Mouse (Mus musculus) stomach, embryonic 14.5 days (tissue): ENCODE measurements at regions not wholly inside any gene's neighbourhood (a gene's known extent, or its start where the extent isn't known, plus 50 kb on each side); places are given as distances from the start of the nearest gene placed in this dataset.

Source experiments
- ATAC-seq: fragments of 200-750 bp; cut with Nextera tagmentation; 2 replicates; pipeline ENCODE4 v1.8.0; 2017; ENCODE audit warnings: low read depth, moderate TSS enrichment; ENCODE audit not compliant: insufficient number of reproducible peaks, insufficient read depth, low FRiP score
- H3K27ac ChIP-seq: fragments of 300-500 bp; sonication (generic); 2 replicates; pipeline ENCODE4 v1.5.1; 2014; ENCODE audit warnings: mild to moderate bottlenecking, low read length, moderate library complexity, mixed read lengths
- H3K27me3 ChIP-seq: fragments of 300-500 bp; sonication (generic); 2 replicates; pipeline ENCODE4 v1.6.1; 2014; ENCODE audit warnings: low read length, control low read depth, mixed read lengths; ENCODE audit not compliant: control insufficient read depth, insufficient read depth
- H3K36me3 ChIP-seq: fragments of 300-500 bp; sonication (generic); 2 replicates; pipeline ENCODE4 v1.6.1; 2014; ENCODE audit warnings: mild to moderate bottlenecking, control low read depth, low read length, moderate library complexity, mixed read lengths; ENCODE audit not compliant: control insufficient read depth, insufficient read depth
- H3K4me1 ChIP-seq: fragments of 300-500 bp; sonication (generic); 2 replicates; pipeline ENCODE4 v1.6.1; 2014; ENCODE audit warnings: low read length, control low read depth, mixed read lengths; ENCODE audit not compliant: control insufficient read depth, insufficient read depth
- H3K4me2 ChIP-seq: fragments of 300-500 bp; sonication (generic); replicated peaks from 2 replicates; pipeline ENCODE4 v1.6.1; 2014; ENCODE audit warnings: low read depth, low read length, control low read depth
- H3K4me3 ChIP-seq: fragments of 300-500 bp; sonication (generic); 2 replicates; pipeline ENCODE4 v1.5.1; 2014; ENCODE audit warnings: low read depth, low read length, control low read depth
- H3K9ac ChIP-seq: fragments of 300-500 bp; sonication (generic); replicated peaks from 2 replicates; pipeline ENCODE4 v1.6.1; 2014; ENCODE audit warnings: low read depth, mild to moderate bottlenecking, control low read depth, low read length, moderate library complexity, mixed read lengths
- H3K9me3 ChIP-seq: fragments of 300-500 bp; sonication (generic); 2 replicates; pipeline ENCODE4 v1.6.1; 2016; ENCODE audit warnings: low read depth, low read length, control low read depth; ENCODE audit not compliant: control insufficient read depth
- WGBS: fragments of 180-500 bp; shearing (Covaris S2); extraction: QIAGEN DNeasy Blood & Tissue Kit; methylation state at CpG from one replicate; pipeline ENCODE4 v1.1.7; 2014; 5-methylcytosine and 5-hydroxymethylcytosine counted together

DNA sequence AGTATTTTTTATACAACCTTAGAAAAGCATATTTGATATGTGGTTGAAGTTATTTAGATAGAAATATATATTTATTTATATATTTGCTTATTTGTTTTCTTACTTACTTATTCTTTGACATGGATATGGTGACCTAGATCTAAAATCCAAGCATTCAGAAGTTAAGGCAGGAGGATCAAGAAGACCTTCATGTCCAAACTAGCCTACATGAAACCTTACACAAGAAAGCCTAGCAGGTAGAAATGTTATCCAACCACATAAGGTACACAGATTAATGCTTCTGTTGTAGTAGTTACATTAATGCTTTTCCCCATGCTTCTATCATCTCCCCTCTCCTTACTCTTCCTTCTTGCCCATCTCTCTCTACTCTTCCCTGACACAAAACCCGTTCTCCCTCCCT is 93.2 kb upstream of the Cpeb2 start:
- Histone ChIP-seq H3K9ac (no peak overlapping the region), H3K4me2 (no peak overlapping the region), H3K4me1 (no peaks in the 10 kb centered on the region), H3K4me3 (no peak overlapping the region), H3K27me3 (no peaks in the 10 kb centered on the region), H3K27ac (no peak overlapping the region), H3K9me3 (no peaks in the 10 kb centered on the region), H3K36me3 (no peaks in the 10 kb centered on the region)
- ATAC-seq, result no peak
- WGBS, result 74% methylated on average over 1 of the region's 1 CpGs

DNA sequence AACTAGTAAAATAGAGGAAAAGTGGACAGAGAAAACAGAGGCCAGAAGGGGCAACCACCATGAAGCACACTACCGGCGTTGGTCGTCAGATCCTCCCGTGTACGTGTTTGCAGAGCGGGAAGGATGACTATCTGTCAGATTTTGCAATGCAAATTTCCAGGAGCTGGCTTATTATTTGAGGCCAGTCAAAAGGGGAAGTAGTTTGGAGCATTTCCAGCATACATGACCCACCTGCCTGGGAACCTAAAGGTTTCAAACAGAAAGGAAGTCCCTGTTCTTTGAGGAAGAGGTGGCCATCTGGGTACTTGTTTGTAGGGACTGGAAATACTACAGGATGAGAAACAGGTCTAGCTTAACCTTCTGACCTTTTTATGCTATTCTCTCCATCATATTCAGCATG is 87.0 kb upstream of the Cpeb2 start:
- Histone ChIP-seq H3K4me3 (no peak overlapping the region), H3K9ac (no peak overlapping the region), H3K9me3 (no peaks in the 10 kb centered on the region), H3K27me3 (no peaks in the 10 kb centered on the region), H3K27ac (no peak overlapping the region), H3K4me1 (peaks cover 5% of the 10 kb centered on the region; the same call in 1 of the 2 replicates), H3K36me3 (no peaks in the 10 kb centered on the region), H3K4me2 (no peak overlapping the region)
- WGBS, result 79% methylated on average over 6 of the region's 6 CpGs
- no peak for ATAC-seq

DNA sequence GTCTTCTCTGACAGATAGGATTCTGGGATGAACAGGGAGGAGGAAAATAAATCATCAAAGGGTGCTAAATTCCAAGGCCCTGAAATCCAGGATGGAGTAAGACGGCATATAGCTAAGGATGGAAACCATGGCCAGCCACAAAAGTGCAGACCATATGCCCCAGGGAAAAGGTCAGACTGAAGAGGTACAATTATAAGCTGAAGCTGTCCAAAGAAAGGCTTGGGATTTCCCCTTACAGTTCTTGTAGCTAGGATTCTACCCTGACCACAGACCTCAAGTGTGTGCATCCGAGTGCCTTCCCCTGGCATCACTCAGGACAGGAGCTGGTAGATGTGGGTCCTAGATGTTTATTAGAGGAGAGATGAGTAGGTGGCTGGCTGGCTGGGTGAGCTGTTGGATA is 86.0 kb upstream of the Cpeb2 start:
- ATAC-seq, result no peak
- no peak overlapping the region for H3K4me3 ChIP-seq
- H3K4me1 ChIP-seq, result peaks cover 5% of the 10 kb centered on the region; the same call in 1 of the 2 replicates
- H3K9me3 ChIP-seq, result no peaks in the 10 kb centered on the region
- no peaks in the 10 kb centered on the region for H3K27me3 ChIP-seq
- H3K27ac ChIP-seq, result no peak overlapping the region
- no peak overlapping the region for H3K9ac ChIP-seq
- H3K36me3 ChIP-seq, result no peaks in the 10 kb centered on the region
- 89% methylated on average over 2 of the region's 2 CpGs for WGBS
- no peak overlapping the region for H3K4me2 ChIP-seq

DNA sequence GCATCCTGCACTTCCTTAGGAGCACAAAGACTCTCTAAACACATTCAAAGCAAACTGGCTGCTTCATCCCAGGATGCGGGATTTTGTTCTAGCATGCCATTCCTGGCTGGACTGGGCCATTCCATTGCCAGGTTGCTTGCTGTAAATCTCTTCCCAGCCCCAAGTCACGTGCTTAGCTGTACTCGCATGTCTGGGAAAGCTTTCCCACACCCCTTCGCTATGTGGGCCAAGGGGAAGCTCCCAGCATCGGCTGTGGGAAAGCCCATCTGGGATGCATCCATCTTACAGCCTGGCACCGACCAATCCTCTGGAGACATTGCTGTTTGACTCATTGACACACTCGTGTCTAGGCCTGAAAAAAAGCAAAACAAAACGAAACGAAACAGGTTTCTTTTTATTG is 84.5 kb upstream of the Cpeb2 start:
- Histone ChIP-seq H3K4me2 (no peak overlapping the region), H3K4me3 (no peak overlapping the region), H3K9ac (no peak overlapping the region), H3K27ac (no peak overlapping the region), H3K9me3 (no peaks in the 10 kb centered on the region), H3K27me3 (no peaks in the 10 kb centered on the region), H3K4me1 (peaks cover 5% of the 10 kb centered on the region; the same call in 1 of the 2 replicates), H3K36me3 (no peaks in the 10 kb centered on the region)
- WGBS, result 42% methylated on average over 9 of the region's 9 CpGs
- no peak; the same call in 1 of the 2 replicates for ATAC-seq

DNA sequence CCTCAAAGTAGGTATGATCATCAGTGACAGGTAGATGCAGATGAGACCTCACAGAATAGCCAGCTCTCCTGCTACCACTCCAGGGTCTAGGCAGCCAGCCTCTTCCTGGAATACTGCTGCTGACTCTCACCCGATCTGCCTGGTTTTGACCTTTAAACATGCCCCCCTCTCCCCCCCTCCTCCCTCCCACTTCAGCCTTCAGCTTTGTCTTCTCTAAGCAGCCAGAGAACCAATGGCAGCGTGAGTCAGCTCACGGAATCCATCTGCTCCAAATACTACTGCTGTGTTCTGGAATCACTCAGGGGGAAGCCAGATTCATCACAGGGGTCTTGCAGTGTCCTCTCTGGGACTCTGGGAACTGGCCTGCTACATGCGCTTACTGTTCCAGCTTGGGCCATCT is 83.4 kb upstream of the Cpeb2 start:
- Histone ChIP-seq H3K9ac (no peak overlapping the region), H3K36me3 (no peaks in the 10 kb centered on the region), H3K27ac (no peak overlapping the region), H3K4me3 (no peak overlapping the region), H3K9me3 (no peaks in the 10 kb centered on the region), H3K4me1 (peaks cover 5% of the 10 kb centered on the region; the same call in 1 of the 2 replicates), H3K27me3 (no peaks in the 10 kb centered on the region), H3K4me2 (no peak overlapping the region)
- ATAC-seq, result peak; percentile 43; the same call in 1 of the 2 replicates
- 25% methylated on average over 4 of the region's 4 CpGs for WGBS

DNA sequence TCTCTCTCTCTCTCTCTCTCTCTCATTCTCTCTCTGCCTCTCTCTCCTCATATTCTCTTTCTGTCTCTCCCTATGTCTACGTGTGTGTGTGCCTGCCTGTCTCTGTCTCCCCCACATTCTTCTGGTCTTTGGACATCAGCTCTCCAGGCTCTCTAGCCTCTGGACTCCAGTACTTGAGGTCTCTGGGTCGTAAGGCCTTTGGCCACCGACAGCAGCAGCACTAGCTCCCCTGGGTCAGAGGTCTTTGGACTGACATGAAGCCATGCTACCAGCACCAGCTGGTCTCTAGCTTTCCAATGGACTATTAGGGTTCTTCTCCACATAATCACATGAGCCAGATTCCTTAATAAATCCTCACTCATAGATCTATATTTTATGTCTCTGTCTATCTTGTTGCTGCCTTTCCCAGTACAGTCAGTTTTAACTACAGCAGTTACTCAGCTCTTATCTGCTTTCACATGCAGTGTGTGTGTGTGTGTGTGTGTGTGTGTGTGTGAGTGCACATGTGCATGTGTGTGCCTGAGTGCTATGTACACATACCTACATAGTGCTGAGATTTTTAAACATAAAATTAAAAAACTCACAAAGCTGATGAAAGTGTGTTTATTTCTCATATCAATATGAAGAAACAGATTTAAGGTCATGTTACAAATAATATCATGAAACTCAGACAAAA is 81.7 kb upstream of the Cpeb2 start:
- ATAC-seq, result no peak; the same call in 1 of the 2 replicates
- Histone ChIP-seq H3K9ac (no peak overlapping the region), H3K9me3 (no peaks in the 10 kb centered on the region), H3K4me3 (no peak overlapping the region), H3K4me1 (peaks cover 5% of the 10 kb centered on the region; the same call in 1 of the 2 replicates), H3K4me2 (no peak overlapping the region), H3K36me3 (no peaks in the 10 kb centered on the region), H3K27ac (no peak overlapping the region), H3K27me3 (no peaks in the 10 kb centered on the region)
- 84% methylated on average over 3 of the region's 3 CpGs for WGBS

DNA sequence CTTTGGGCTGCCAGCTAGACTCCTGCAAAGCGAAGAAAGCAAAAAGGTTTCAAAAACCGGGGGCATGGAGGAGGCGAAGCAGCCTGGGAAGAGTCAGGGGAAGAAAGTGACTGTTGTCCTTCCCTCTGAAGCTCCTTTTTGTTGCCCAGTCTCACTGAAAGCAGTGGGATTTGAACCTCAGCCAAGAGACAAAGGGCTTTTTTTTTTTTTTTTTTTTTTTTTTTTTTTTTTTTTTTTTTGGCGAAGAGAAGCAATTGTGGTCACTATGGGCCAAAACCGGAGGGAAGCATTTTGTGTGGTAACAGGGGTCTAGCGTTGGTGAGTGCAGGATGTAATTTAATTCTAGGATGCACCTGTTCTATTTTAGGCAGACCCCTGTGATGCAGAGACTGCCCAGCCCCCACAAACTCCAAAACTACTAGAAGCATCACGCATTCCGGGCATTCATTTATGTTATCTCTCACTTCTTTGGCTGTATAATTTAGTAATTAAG is 80.8 kb upstream of the Cpeb2 start:
- H3K4me2 ChIP-seq, result no peak overlapping the region
- H3K4me1 ChIP-seq, result peaks cover 5% of the 10 kb centered on the region; the same call in 1 of the 2 replicates
- no peaks in the 10 kb centered on the region for H3K9me3 ChIP-seq
- no peak for ATAC-seq
- no peak overlapping the region for H3K27ac ChIP-seq
- no peak overlapping the region for H3K9ac ChIP-seq
- no peak overlapping the region for H3K4me3 ChIP-seq
- H3K36me3 ChIP-seq, result no peaks in the 10 kb centered on the region
- 53% methylated on average over 8 of the region's 8 CpGs for WGBS
- H3K27me3 ChIP-seq, result no peaks in the 10 kb centered on the region

DNA sequence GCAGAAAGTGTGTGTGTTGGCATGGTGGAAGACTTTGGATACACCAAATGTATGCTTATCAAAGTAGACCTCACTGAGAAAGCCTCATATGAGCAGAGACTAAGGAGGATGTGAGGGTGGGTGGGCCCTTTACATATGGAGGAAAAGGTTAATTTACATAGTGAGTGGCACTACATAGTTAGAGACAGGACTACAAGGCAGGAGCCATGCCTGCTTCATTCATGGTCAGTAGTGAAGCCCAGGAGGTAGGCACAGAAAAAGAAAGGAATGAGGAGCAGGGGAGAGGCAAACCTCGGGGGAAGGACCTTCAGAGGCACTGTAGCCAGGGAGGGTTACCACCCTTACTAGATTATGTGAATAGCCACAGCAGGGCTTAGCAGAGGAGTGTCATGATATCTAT is 80.1 kb upstream of the Cpeb2 start:
- Histone ChIP-seq H3K36me3 (no peaks in the 10 kb centered on the region), H3K4me2 (no peak overlapping the region), H3K27ac (no peak overlapping the region), H3K4me1 (peaks cover 5% of the 10 kb centered on the region; the same call in 1 of the 2 replicates), H3K4me3 (no peak overlapping the region), H3K9ac (no peak overlapping the region), H3K27me3 (no peaks in the 10 kb centered on the region), H3K9me3 (no peaks in the 10 kb centered on the region)
- WGBS, result 59% methylated on average over 1 of the region's 1 CpGs
- no peak for ATAC-seq

DNA sequence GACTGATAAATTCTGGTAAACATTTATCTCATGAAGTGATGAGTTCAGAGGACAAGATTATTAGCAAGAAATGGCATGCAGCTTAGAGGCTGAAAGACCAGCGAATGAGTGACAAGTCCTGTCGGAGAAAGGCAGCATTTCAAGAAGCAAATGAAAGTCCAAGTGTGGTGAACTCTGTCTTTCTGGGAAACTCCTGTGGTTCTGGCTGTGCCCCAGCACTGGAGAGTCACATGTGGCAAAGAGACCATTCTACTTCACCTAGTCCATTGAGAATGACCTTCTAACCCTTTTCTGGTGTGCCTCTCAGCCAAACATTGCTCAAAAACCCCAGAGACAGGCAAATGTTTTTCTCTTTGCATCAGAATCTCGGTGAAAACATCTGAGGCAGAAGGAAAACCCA is 76.2 kb upstream of the Cpeb2 start:
- no peaks in the 10 kb centered on the region for H3K36me3 ChIP-seq
- H3K4me2 ChIP-seq, result no peak overlapping the region
- 81% methylated on average over 3 of the region's 3 CpGs for WGBS
- no peak overlapping the region for H3K27ac ChIP-seq
- no peaks in the 10 kb centered on the region for H3K27me3 ChIP-seq
- H3K4me1 ChIP-seq, result no peaks in the 10 kb centered on the region
- no peak overlapping the region for H3K9ac ChIP-seq
- no peak for ATAC-seq
- no peak overlapping the region for H3K4me3 ChIP-seq
- no peaks in the 10 kb centered on the region for H3K9me3 ChIP-seq
